Mouse (Mus musculus) yolk sac, embryonic 10.5 days (tissue): ENCODE measurements around the gene Tmc2.

Experiments
- DNase-seq: peaks from one replicate; pipeline ENCODE4 v3.0.0-alpha.2; 2017; ENCODE audit warnings: low spot score

Gene Tmc2

GRCm38 (mm10) chr2:130194894-130195293 lies at the start of gene Tmc2:
Tmc2 (plus strand) TSS chr2:130195194.
- no peak for DNase-seq

GRCm38 (mm10) chr2:130146089-130146668 lies 48.8 kb upstream of the Tmc2 start:
- DNase-seq, result no peak

- no peak for DNase-seq
Observed at GRCm38 (mm10) chr2:130155171-130155570, 39.8 kb upstream of the Tmc2 start.

GRCm38 (mm10) chr2:130155851-130156250 lies 39.1 kb upstream of the Tmc2 start:
- DNase-seq, result no peak

- DNase-seq, result no peak
Observed at GRCm38 (mm10) chr2:130157231-130158087, 37.5 kb upstream of the Tmc2 start.

GRCm38 (mm10) chr2:130158088-130158437 lies 36.9 kb upstream of the Tmc2 start:
- no peak for DNase-seq

- DNase-seq, result no peak
Observed at GRCm38 (mm10) chr2:130162701-130163100, 32.3 kb upstream of the Tmc2 start.

- DNase-seq, result no peak
Observed at GRCm38 (mm10) chr2:130166311-130167214, 28.4 kb upstream of the Tmc2 start.

GRCm38 (mm10) chr2:130167861-130168260 lies 27.1 kb upstream of the Tmc2 start:
- DNase-seq, result no peak

GRCm38 (mm10) chr2:130171674-130172073 lies 23.3 kb upstream of the Tmc2 start:
- no peak for DNase-seq

GRCm38 (mm10) chr2:130176820-130177219 lies 18.2 kb upstream of the Tmc2 start:
- no peak for DNase-seq

- DNase-seq, result peak; percentile 9
Observed at GRCm38 (mm10) chr2:130178381-130178705, 16.7 kb upstream of the Tmc2 start.

- DNase-seq, result peak; percentile 86
Observed at GRCm38 (mm10) chr2:130178706-130179506, 16.1 kb upstream of the Tmc2 start, which contains the start of gene Snrpb. Snrpb (minus strand) TSS chr2:130179403.

- DNase-seq, result no peak
Observed at GRCm38 (mm10) chr2:130179507-130180019, 15.4 kb upstream of the Tmc2 start.

GRCm38 (mm10) chr2:130188391-130188790 lies 6.6 kb upstream of the Tmc2 start:
- DNase-seq, result no peak

- DNase-seq, result no peak
Observed at GRCm38 (mm10) chr2:130200961-130201360, 6.0 kb downstream of the Tmc2 start.

- DNase-seq, result no peak
Observed at GRCm38 (mm10) chr2:130207376-130207775, 12.4 kb downstream of the Tmc2 start.

GRCm38 (mm10) chr2:130207996-130208395 lies 13.0 kb downstream of the Tmc2 start:
- no peak for DNase-seq

GRCm38 (mm10) chr2:130209636-130210035 lies 14.6 kb downstream of the Tmc2 start:
- DNase-seq, result no peak

GRCm38 (mm10) chr2:130211581-130211980 lies 16.6 kb downstream of the Tmc2 start:
- no peak for DNase-seq

GRCm38 (mm10) chr2:130246912-130247311 lies 51.9 kb downstream of the Tmc2 start:
- DNase-seq, result peak; percentile 5

GRCm38 (mm10) chr2:130248226-130248625 lies 53.2 kb downstream of the Tmc2 start:
- DNase-seq, result no peak
